Mouse (Mus musculus) bone marrow macrophage, adult 2 months (primary cell): ENCODE measurements at regions not wholly inside any gene's neighbourhood (a gene's known extent, or its start where the extent isn't known, plus 50 kb on each side); places are given as distances from the start of the nearest gene placed in this dataset.

Experiments used
- H3K27ac ChIP-seq: 2 replicates; pipeline ENCODE4 v1.5.1; 2012; ENCODE audit warnings: low read depth, low read length; ENCODE audit not compliant: insufficient read depth
- H3K4me1 ChIP-seq: 2 replicates; pipeline ENCODE4 v1.6.1; 2012; ENCODE audit warnings: low read length; ENCODE audit not compliant: control insufficient read depth, insufficient read depth
- H3K4me3 ChIP-seq: 2 replicates; pipeline ENCODE4 v1.5.1; 2012; ENCODE audit warnings: mild to moderate bottlenecking, low read length, moderate library complexity; ENCODE audit not compliant: insufficient read depth
- CTCF ChIP-seq: IDR thresholded peaks from 2 replicates; pipeline ENCODE4 v1.5.1; 2012; ENCODE audit warnings: low read depth, mild to moderate bottlenecking, low read length, moderate library complexity
- POLR2A ChIP-seq: IDR thresholded peaks from 2 replicates; pipeline ENCODE4 v1.6.1; 2012; ENCODE audit warnings: mild to moderate bottlenecking, low read depth, low read length, borderline replicate concordance

- Histone ChIP-seq H3K27ac (no peak overlapping the region), H3K4me3 (no peak overlapping the region), H3K4me1 (no peaks in the 10 kb centered on the region)
- TF ChIP-seq CTCF, result no peak
- TF ChIP-seq POLR2A, result no peak
Observed at GRCm38 (mm10) chr14:87344540-87344939, 71.9 kb upstream of the Tdrd3 start.

- Histone ChIP-seq H3K27ac (no peak overlapping the region), H3K4me3 (no peak overlapping the region)
- TF ChIP-seq POLR2A (no peak), CTCF (no peak)
Observed at GRCm38 (mm10) chr14:87346812-87347211, 69.6 kb upstream of the Tdrd3 start.

GRCm38 (mm10) chr14:87348825-87349224, 67.6 kb upstream of the Tdrd3 start:
- Histone ChIP-seq H3K4me3 (no peak overlapping the region), H3K4me1 (no peaks in the 10 kb centered on the region), H3K27ac (no peak overlapping the region)
- TF ChIP-seq CTCF (no peak), POLR2A (no peak)

More at GRCm38 (mm10) chr14:87346812-87347211, 69.6 kb upstream of the Tdrd3 start:
- no peaks in the 10 kb centered on the region for H3K4me1 ChIP-seq

GRCm38 (mm10) chr14:87365793-87366192, 50.6 kb upstream of the Tdrd3 start:
- TF ChIP-seq POLR2A, result no peak
- no peak for TF ChIP-seq CTCF
- no peak overlapping the region for H3K27ac ChIP-seq
- H3K4me3 ChIP-seq, result no peak overlapping the region
- no peaks in the 10 kb centered on the region for H3K4me1 ChIP-seq
